Mouse (Mus musculus) liver, embryonic 14.5 days (tissue): ENCODE data around the gene Armh3.

ENCODE experiments used
- CTCF ChIP-seq: IDR thresholded peaks from 2 replicates; pipeline ENCODE4 v1.5.1; 2016; ENCODE audit warnings: antibody characterized with exemption, low read depth, control low read depth
- EP300 ChIP-seq: IDR thresholded peaks from 2 replicates; pipeline ENCODE4 v1.6.1; 2016; ENCODE audit warnings: antibody characterized with exemption, low read depth

DNA sequence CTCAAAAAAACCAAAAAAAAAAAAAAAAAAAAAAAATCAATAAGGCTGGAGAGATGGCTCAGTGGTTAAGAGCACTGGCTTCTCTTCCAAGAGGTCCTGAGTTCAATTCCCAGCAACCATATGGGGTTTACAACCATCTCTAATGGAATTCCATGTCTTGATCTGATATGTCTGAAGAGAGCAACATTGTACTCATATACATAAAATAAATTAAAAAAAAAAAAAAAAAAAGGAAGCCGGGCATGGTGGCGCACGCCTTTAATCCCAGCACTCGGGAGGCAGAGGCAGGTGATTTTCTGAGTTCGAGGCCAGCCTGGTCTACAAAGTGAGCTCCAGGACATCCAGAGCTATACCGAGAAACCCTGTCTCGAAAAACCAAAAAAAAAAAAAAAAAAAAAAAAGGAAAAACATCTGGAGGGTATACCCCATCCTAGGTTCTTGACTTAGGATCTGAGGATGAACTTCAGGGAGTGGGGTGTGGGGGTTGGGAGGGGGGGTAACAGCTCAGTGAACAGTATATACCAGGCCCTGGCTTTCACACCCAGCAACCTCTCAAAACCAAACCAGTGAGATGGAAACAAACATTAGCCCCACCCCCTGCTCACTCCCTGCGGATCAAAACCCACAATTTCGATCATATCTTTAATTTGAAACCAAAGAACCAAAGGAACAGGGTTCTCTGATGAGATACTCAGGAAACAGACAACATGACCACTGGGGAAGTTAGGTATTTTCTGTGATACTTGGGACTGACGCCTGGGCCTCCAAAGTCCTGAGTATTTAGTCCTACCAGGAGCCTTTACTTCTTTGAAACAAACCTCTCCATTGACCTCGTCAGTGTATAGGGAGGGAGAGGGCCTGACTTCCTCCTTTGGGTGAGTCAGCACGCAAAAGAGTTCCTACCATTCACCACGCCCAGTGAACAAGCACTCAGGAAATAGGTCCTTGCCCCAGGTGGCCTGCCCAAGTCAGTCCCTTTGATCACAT, 208.1 kb downstream of the Armh3 start:
- TF ChIP-seq CTCF (no peak), EP300 (peak; percentile 37; the same call in 1 of the 2 replicates)
